In the genomic region with DNA sequence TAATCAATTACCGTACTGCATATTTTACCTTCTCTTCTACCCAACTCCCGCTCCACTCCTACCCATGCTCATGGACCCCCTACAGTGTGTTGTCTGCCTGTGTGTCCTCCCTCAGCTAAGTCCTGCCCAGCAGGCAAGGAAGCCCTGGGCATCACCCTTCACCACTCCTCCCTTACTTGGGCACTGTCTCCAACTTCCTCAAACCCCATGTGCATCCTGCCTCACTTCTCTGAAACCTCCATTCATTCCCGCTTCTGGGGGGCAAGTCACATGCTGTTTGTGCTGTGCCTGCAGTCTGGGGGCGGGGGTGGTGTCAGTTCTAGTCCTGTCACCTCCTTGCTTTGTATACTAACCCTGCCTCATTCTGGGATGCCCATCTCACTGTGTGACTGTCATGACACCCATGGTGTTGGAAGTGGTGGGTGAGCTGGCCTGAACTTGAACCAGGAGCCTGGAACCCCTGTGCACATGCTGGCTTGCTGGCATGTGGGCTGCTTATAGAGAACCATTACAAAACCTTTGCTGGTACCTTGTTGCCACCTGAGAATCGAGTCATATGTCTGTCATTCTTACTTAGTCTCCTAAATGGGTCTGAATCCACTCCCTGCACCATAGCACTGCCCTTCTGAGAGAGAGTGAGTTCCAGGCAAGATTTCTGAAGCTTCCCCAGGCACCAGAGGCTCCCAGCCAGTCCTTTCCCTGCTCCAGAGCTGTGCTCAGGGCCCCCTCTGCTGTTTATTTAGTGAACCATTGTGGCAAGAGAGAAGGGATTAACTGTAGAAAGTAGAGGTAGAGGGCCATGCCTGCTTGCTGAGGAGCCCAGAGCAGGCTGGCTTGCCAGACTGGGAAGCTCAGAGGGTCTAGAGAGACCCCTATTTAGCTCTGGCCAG, we compare ENCODE assay signal across 8 mouse cellular contexts. TPM values are rescaled to one million over a fixed set of nuclear protein-coding genes. Genes with fewer than 3 reads are reported as not detected.
DNase-seq lines count a peak whose midpoint lies in the region; ATAC-seq and TF ChIP-seq lines count a peak whose summit lies in the region.

No protein-coding gene starts in this region.

- peak overlapping the region; percentile 76 for H3K27ac ChIP-seq in heart, postnatal 0 days (ENCODE audit: low read depth)
- peak overlapping the region; percentile 57; the same call in 1 of the 2 replicates for H3K27ac ChIP-seq in layer of hippocampus, adult 2 months

- H3K4me2 ChIP-seq in heart, postnatal 0 days (ENCODE audit: low read depth, low read length): no peak overlapping the region

- H3K9me3 ChIP-seq in heart, postnatal 0 days (replicated peaks; ENCODE audit: control insufficient read depth, low read length): no peaks in the 10 kb centered on the region

- H3K27me3 ChIP-seq in heart, postnatal 0 days (ENCODE audit: control insufficient read depth, insufficient read depth, low read length): no peaks in the 10 kb centered on the region

- 71% methylated on average over 5 of the region's 5 CpGs for WGBS in heart, postnatal 0 days

- H3K4me3 ChIP-seq in heart, postnatal 0 days (ENCODE audit: low read depth, low read length): no peak overlapping the region
- H3K4me3 ChIP-seq in layer of hippocampus, adult 2 months: no peak overlapping the region

- peak; percentile 67 for TF ChIP-seq CTCF in heart, postnatal 0 days (IDR thresholded peaks at IDR 0.05; ENCODE audit: low read depth)
- TF ChIP-seq CTCF in layer of hippocampus, adult 2 months (conservative IDR thresholded peaks at IDR 0.05): peak; percentile 90

- 0 out of 2 replicates have a peak, but pooled peaks cover 5% of the 10 kb centered on the region for H3K36me3 ChIP-seq in heart, postnatal 0 days (replicated peaks; ENCODE audit: control insufficient read depth, insufficient read depth, low read length)

- no peak; the same call in 1 of the 2 replicates for TF ChIP-seq EP300 in heart, postnatal 0 days (IDR thresholded peaks at IDR 0.05; ENCODE audit: low read depth)

- peaks cover 30% of the 10 kb centered on the region for H3K4me1 ChIP-seq in heart, postnatal 0 days (ENCODE audit: control insufficient read depth, insufficient read depth)

- H3K9ac ChIP-seq in heart, postnatal 0 days (replicated peaks; ENCODE audit: low read depth, low read length): no peak overlapping the region

- DNase-seq in ovary, adult 18-20 months (ENCODE audit: low spot score): peak; percentile 42
- no peak for DNase-seq in ovary, postnatal 10 days (ENCODE audit: low spot score)
- DNase-seq in embryo, embryonic 10 days (ENCODE audit: low spot score): peak; percentile 55
- peak; percentile 62 for DNase-seq in heart, postnatal 0 days (ENCODE audit: low spot score)
- peak; percentile 63 to 68 for DNase-seq in layer of hippocampus, adult 2 months (ENCODE audit: low spot score in 2 of 2)
- peak; percentile 80 for DNase-seq in lung, postnatal 10 days
- no peak for DNase-seq in thymus, postnatal 4 days
- no peak for DNase-seq in cerebellum, adult 11-12 months

- ATAC-seq in heart, postnatal 0 days (ENCODE audit: insufficient read depth, low read depth): peak; percentile 21; the same call in 1 of the 2 replicates

RNA-seq across cellular contexts. Expression of gene Fads3, which starts 18.7 kb away (rescaled TPM):
- total RNA-seq in heart, postnatal 0 days (2014; rRNA removed; ENCODE audit: low replicate concordance): 106 and 156 TPM in 2 replicates
- polyA plus RNA-seq in heart, postnatal 0 days (2015; fragmentation: Nextera tagmentation; extraction: Ambion mirVana): 21.4 and 23.3 TPM in 2 replicates
- total RNA-seq in layer of hippocampus, adult 2 months (2021): 10 to 100 TPM; 25.0 to 25.6 TPM

RNA-seq across cellular contexts. Expression of gene Rab3il1, which starts 21.2 kb away (rescaled TPM):
- 16.3 and 27.4 TPM in 2 replicates for total RNA-seq in heart, postnatal 0 days (2014; rRNA removed; ENCODE audit: low replicate concordance)
- polyA plus RNA-seq in heart, postnatal 0 days (2015; fragmentation: Nextera tagmentation; extraction: Ambion mirVana): 17.9 and 20.7 TPM in 2 replicates
- 10 to 100 TPM in 1 of 2 experiments, 1 to 10 TPM in 1; 9.7 to 10.4 TPM for total RNA-seq in layer of hippocampus, adult 2 months (2021)

RNA-seq across cellular contexts. Expression of gene Best1, which starts 21.2 kb away (rescaled TPM):
- not detected in 2 replicates for total RNA-seq in heart, postnatal 0 days (2014; rRNA removed; ENCODE audit: low replicate concordance)
- polyA plus RNA-seq in heart, postnatal 0 days (2015; fragmentation: Nextera tagmentation; extraction: Ambion mirVana): 0.26 and 0.33 TPM in 2 replicates
- total RNA-seq in layer of hippocampus, adult 2 months (2021): 1 to 10 TPM; 1.2 to 1.5 TPM

RNA-seq across cellular contexts. Expression of gene Fth1, which starts 42.3 kb away (rescaled TPM):
- 396 and 524 TPM in 2 replicates for total RNA-seq in heart, postnatal 0 days (2014; rRNA removed; ENCODE audit: low replicate concordance)
- 3,148 and 3,286 TPM in 2 replicates for polyA plus RNA-seq in heart, postnatal 0 days (2015; fragmentation: Nextera tagmentation; extraction: Ambion mirVana)
- total RNA-seq in layer of hippocampus, adult 2 months (2021): 1,000 to 10,000 TPM; 3,170 to 3,409 TPM

Comparison
In these comparisons a context has a peak if more than half of its experiments do, and no peak if none do; other contexts are left out.
1. DNase-seq: peak in ovary, adult 18-20 months (single experiment), embryo, embryonic 10 days (single experiment), heart, postnatal 0 days (single experiment), layer of hippocampus, adult 2 months (2 of 2) and lung, postnatal 10 days (single experiment); none in ovary, postnatal 10 days (single experiment), thymus, postnatal 4 days (single experiment) and cerebellum, adult 11-12 months (single experiment).